Mouse (Mus musculus): Measurements from ENCODE around the gene Maml2. TPM values are rescaled to one million over a fixed set of nuclear protein-coding genes. Genes with fewer than 3 reads are reported as not detected.

The Maml2 gene
- polyA plus RNA-seq, 1 experiment from 2014 or later: 12.5 TPM

DNA sequence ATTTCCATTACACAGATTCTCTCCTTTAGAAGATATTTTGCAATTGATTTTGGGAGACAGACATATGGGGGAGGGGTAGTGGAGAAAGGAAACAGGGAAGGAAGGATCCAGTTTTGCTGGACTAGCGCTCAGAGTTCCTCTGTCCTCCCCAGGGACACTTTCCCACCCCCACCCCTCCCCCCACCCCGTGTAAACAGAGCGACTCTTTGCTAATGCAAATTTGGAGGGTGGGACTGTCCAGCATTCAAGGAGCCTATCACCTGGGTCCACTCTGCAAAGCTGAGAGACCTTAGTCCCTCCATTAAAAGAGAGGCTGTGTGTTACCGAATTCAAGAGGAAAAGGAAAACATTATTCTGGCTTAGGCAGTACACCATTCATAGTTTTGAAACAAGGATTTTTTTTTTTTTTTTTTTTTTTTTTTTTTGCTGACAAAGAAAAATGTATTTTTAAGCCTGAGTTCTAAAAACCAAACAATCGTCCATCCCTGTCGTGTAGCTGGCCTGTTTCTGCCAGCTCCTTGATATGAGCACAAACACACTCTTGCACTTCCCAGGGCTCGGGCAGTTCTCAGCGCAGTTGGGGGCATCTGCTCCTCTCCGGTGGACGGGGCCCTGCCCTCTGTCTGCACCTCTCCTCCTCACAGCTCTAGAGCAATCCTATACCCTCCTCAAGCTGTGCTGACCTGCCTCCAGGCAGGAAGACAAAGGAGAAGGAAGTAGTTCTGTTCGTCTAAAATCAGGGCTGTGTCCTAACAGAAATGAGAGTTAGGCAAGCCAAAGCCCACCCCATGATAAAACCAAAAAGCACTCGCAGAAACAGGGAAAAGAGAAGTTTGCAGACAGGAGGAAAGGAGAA, 364.2 kb downstream of the Maml2 start:
- WGBS: 4% methylated on average over 12 of the region's 12 CpGs
- peak; percentile 71; the same call in 1 of the 2 replicates for ATAC-seq (ENCODE audit: insufficient number of reproducible peaks, insufficient read depth, low FRiP score, low TSS enrichment, low read depth)
- Histone ChIP-seq H3K4me3 (replicated peaks) (no peak overlapping the region), H3K27me3 (no peaks in the 10 kb centered on the region), H3K9me3 (no peaks in the 10 kb centered on the region), H3K36me3 (no peaks in the 10 kb centered on the region), H3K27ac (0 out of 2 replicates have a peak overlapping the region, but pooled peaks have one; percentile 64), H3K4me1 (replicated peaks) (peaks cover 14% of the 10 kb centered on the region), H3K4me2 (peak overlapping the region; percentile 43), H3K9ac (replicated peaks) (0 out of 2 replicates have a peak overlapping the region, but pooled peaks have one; percentile 19)

DNA sequence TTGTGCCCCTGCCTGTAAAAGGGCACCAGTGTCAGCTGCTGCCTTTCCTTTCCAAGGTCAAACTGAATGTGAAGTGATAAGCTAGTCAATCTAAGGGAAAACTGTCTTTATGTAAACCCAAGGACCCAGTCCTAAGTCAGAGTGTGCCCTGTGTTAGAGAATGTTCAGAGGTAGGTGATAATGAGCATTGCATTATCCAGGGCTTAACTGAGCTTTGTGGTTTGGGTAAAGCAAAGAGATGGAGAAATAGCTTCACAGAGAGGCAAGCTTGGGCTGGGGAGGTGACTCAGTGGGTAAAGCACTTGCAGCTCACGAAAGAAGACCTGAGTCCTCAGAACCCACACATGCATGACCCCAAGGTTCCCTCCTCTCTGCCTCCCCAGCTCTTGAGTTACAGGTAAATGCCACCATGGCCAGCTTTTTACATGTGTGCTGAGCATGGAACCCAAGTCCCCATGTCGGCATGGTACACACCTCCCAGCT, 367.8 kb downstream of the Maml2 start:
- no peak overlapping the region for H3K4me3 ChIP-seq (replicated peaks)
- WGBS: 73% methylated on average over 2 of the region's 2 CpGs
- H3K36me3 ChIP-seq: no peaks in the 10 kb centered on the region
- no peak overlapping the region for H3K27ac ChIP-seq
- H3K9me3 ChIP-seq: no peaks in the 10 kb centered on the region
- no peak for ATAC-seq (ENCODE audit: insufficient number of reproducible peaks, insufficient read depth, low FRiP score, low TSS enrichment, low read depth)
- no peaks in the 10 kb centered on the region for H3K27me3 ChIP-seq
- no peak overlapping the region for H3K9ac ChIP-seq (replicated peaks)
- no peak overlapping the region for H3K4me2 ChIP-seq
- H3K4me1 ChIP-seq (replicated peaks): peaks cover 14% of the 10 kb centered on the region

DNA sequence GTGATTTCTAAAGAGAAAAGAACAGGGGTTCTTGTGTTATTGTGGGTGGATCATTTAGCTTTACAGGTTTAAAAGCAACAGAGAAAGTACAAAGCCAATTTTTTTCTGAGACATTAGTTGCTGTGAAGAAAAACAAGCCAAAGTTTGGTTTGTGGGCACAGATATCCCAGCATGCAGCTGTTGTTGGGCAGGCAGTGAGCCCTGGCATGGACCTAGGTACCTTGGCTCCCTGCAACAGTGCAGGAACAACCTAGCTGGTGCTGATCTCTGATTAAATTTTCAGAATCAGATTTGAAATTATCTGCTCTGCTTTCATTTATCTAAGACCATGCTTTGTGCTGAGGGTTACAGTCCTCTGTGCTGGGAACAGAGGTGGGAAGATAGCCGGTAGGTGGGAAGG, 370.2 kb downstream of the Maml2 start:
- Histone ChIP-seq H3K36me3 (no peaks in the 10 kb centered on the region), H3K4me3 (replicated peaks) (no peak overlapping the region), H3K27me3 (no peaks in the 10 kb centered on the region), H3K9ac (replicated peaks) (no peak overlapping the region), H3K4me2 (no peak overlapping the region), H3K27ac (no peak overlapping the region), H3K4me1 (replicated peaks) (no peaks in the 10 kb centered on the region), H3K9me3 (no peaks in the 10 kb centered on the region)
- WGBS: 87% methylated on average over 1 of the region's 1 CpGs
- ATAC-seq (ENCODE audit: insufficient number of reproducible peaks, insufficient read depth, low FRiP score, low TSS enrichment, low read depth): no peak

DNA sequence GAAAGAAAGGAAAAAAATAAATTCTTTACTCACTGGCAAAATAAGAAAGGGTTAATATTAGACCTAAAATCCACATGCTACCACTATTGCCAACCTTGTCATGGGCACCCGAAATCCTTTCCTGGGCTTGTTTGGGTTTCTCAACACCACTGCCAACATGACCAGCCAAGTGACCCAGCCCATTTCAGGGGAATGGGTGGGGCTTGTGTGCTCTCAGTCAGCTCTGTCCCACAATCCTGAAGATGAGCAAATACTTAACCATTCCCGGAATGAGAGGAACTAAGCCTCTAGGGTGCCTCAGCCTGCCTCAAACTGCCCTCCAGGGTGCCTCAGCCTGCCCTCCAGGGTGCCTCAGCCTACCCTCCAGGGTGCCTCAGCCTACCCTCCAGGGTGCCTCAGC, 371.0 kb downstream of the Maml2 start:
- Histone ChIP-seq H3K4me1 (replicated peaks) (no peaks in the 10 kb centered on the region), H3K4me3 (replicated peaks) (no peak overlapping the region), H3K36me3 (no peaks in the 10 kb centered on the region), H3K27ac (no peak overlapping the region), H3K4me2 (no peak overlapping the region), H3K27me3 (no peaks in the 10 kb centered on the region), H3K9ac (replicated peaks) (no peak overlapping the region), H3K9me3 (no peaks in the 10 kb centered on the region)
- ATAC-seq (ENCODE audit: insufficient number of reproducible peaks, insufficient read depth, low FRiP score, low TSS enrichment, low read depth): no peak
- WGBS: 84% methylated on average over 2 of the region's 2 CpGs

DNA sequence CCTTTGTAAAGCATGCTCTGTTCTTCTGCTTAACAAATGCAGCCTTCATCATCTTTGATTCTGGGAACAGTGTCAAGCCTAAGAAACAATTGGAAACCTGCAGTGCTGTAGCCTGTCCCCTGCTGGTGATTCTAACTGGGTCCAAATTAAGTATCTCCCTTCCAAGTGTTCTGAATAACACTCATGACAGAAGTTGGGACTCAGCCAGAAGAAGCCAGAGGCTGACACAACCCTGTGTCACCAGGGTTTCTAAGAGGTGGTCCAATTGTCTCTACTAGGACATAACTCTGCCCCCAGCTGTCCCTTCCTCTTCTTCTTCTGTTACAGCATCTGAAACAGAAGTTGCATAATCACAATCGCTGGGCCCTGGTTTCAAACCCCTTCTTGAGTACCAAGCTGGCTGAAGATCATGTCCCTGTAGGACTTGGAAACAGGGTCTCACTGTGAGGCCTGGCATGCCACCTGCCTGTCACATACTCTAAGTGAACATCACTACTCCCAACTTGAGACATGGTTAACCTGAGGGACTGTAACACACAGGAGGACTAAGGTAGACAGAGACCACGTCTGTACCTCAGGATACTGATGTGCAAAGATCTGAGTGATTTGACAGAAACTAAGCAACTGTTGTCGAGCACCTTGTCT, 373.5 kb downstream of the Maml2 start:
- H3K9me3 ChIP-seq: no peaks in the 10 kb centered on the region
- WGBS: 85% methylated on average over 3 of the region's 3 CpGs
- H3K4me2 ChIP-seq: no peak overlapping the region

DNA sequence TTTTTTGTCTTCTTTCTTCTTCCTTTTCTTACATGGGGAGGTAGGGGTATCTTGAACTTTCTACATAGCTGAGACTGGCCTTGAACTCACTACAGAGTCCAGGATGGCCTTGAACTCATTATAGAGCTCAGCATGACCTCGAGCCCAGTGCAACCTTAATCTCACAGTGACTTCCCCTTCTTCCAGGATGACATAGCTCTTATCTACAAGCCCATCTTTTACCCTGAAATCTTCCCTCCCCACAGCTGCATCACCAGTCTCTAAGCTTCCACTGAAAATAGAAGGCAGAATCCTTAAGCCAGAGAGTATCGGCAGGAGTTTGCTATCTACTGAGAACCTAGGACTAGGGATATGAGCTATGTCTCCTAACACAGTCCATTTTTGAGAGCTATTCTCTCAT, 375.5 kb downstream of the Maml2 start:
- no peaks in the 10 kb centered on the region for H3K36me3 ChIP-seq
- H3K4me1 ChIP-seq (replicated peaks): no peaks in the 10 kb centered on the region
- no peak for ATAC-seq (ENCODE audit: insufficient number of reproducible peaks, insufficient read depth, low FRiP score, low TSS enrichment, low read depth)
- no peaks in the 10 kb centered on the region for H3K27me3 ChIP-seq
- H3K4me2 ChIP-seq: no peak overlapping the region
- H3K9ac ChIP-seq (replicated peaks): no peak overlapping the region
- H3K4me3 ChIP-seq (replicated peaks): no peak overlapping the region
- H3K9me3 ChIP-seq: no peaks in the 10 kb centered on the region
- H3K27ac ChIP-seq: no peak overlapping the region
- 85% methylated on average over 2 of the region's 2 CpGs for WGBS

More for the DNA sequence above, 373.5 kb downstream of the Maml2 start:
- Histone ChIP-seq H3K4me3 (replicated peaks) (no peak overlapping the region), H3K4me1 (replicated peaks) (no peaks in the 10 kb centered on the region), H3K36me3 (no peaks in the 10 kb centered on the region), H3K27me3 (no peaks in the 10 kb centered on the region), H3K9ac (replicated peaks) (no peak overlapping the region), H3K27ac (no peak overlapping the region)
- ATAC-seq (ENCODE audit: insufficient number of reproducible peaks, insufficient read depth, low FRiP score, low TSS enrichment, low read depth): no peak

DNA sequence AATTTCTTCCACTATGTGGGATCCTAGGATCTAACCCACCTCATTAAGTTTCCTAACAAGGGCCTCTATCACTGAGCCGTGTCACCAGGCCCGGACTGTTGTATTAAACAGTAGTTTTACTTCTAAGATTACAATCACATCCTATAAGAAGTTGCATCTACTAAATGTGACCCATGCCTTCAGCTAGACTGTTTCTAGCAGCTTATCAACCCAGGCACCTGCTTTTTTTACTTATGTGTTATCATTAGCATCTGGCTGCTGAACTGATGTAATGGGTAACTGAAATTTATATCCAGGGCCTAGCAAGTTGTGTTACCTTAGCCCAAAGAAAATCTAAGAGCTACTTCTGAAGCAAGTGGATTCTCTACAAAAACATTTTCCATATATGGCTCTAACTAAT, 380.3 kb downstream of the Maml2 start:
- 84% methylated on average over 2 of the region's 2 CpGs for WGBS
- H3K27ac ChIP-seq: no peak overlapping the region
- H3K9me3 ChIP-seq: no peaks in the 10 kb centered on the region
- H3K4me3 ChIP-seq (replicated peaks): no peak overlapping the region
- H3K4me2 ChIP-seq: no peak overlapping the region
- no peaks in the 10 kb centered on the region for H3K27me3 ChIP-seq
- H3K9ac ChIP-seq (replicated peaks): no peak overlapping the region
- no peak for ATAC-seq (ENCODE audit: insufficient number of reproducible peaks, insufficient read depth, low FRiP score, low TSS enrichment, low read depth)
- H3K36me3 ChIP-seq: no peaks in the 10 kb centered on the region
- H3K4me1 ChIP-seq (replicated peaks): peaks cover 6% of the 10 kb centered on the region

DNA sequence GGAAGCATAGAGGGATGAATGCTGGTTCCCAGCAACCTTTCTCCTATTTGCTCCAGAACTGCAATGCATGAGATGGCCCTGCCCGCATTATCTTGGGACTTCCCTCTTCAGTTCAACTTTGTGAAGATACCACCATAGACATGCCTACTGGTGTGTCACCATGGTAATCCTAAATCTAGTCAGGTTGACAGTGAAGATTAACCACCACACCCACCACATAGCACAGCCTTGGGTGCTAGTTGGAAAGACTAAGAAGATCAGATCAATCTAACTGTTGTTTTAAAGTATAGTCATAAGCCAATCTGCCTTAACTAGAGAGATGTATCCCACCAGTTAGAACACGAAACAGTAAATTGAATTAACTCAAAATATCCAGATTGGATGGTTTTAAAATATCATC, 381.9 kb downstream of the Maml2 start:
- WGBS: 91% methylated on average over 2 of the region's 2 CpGs
- H3K9me3 ChIP-seq: no peaks in the 10 kb centered on the region
- peaks cover 6% of the 10 kb centered on the region for H3K4me1 ChIP-seq (replicated peaks)
- no peak overlapping the region for H3K4me2 ChIP-seq
- H3K27ac ChIP-seq: no peak overlapping the region
- no peaks in the 10 kb centered on the region for H3K36me3 ChIP-seq
- H3K27me3 ChIP-seq: no peaks in the 10 kb centered on the region
- H3K4me3 ChIP-seq (replicated peaks): no peak overlapping the region
- no peak for ATAC-seq (ENCODE audit: insufficient number of reproducible peaks, insufficient read depth, low FRiP score, low TSS enrichment, low read depth)
- no peak overlapping the region for H3K9ac ChIP-seq (replicated peaks)

DNA sequence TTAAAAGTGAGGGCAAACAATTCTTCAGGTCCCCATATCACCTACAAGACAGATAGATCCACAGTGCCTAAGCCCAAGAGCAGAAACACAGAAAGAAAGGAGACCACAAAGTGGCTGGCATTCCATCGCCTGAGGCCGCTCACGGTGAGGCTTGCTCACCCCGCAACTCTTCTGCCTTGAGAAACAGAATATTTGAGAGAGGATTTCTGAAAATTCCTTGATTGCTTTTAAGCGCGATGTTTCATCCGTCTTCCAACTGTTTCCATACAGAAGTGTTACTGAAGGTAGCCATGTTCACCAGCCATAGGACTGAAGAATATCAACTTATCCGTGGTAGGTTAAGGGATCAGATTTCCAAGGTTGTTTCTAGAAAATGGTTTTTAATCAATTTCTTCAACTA, 383.4 kb downstream of the Maml2 start:
- Histone ChIP-seq H3K27me3 (no peaks in the 10 kb centered on the region), H3K9ac (replicated peaks) (no peak overlapping the region), H3K27ac (peak overlapping the region; percentile 79), H3K9me3 (no peaks in the 10 kb centered on the region), H3K4me1 (replicated peaks) (peaks cover 6% of the 10 kb centered on the region), H3K4me3 (replicated peaks) (no peak overlapping the region), H3K36me3 (no peaks in the 10 kb centered on the region), H3K4me2 (peak overlapping the region; percentile 43)
- no peak for ATAC-seq (ENCODE audit: insufficient number of reproducible peaks, insufficient read depth, low FRiP score, low TSS enrichment, low read depth)
- WGBS: 84% methylated on average over 8 of the region's 8 CpGs

DNA sequence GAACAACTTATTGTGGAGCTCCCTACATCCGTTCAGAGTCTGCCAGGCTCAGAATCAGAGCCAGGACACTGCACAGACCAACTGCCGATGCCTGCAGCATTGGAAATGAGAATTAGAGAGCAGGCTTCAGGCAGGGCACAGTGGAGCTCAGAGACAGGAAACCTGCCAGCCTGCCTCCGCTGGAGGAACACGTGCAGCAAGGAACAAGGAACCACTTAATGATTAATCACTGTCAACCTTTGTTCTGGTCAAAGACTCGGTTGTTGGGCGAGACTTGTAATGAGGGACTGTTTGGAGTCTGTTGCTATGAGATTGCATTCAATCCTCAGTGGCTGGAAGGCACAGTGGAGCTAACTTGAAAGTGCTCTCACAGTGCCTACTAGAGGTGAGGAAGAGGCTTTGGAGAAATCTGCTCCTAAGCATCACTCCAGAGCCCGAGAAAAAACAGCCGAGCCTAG, 383.9 kb downstream of the Maml2 start:
- Histone ChIP-seq H3K9ac (replicated peaks) (0 out of 2 replicates have a peak overlapping the region, but pooled peaks have one; percentile 12), H3K27ac (peak overlapping the region; percentile 79), H3K36me3 (no peaks in the 10 kb centered on the region), H3K4me1 (replicated peaks) (peaks cover 6% of the 10 kb centered on the region), H3K9me3 (no peaks in the 10 kb centered on the region), H3K27me3 (no peaks in the 10 kb centered on the region), H3K4me3 (replicated peaks) (no peak overlapping the region), H3K4me2 (peak overlapping the region; percentile 43)
- ATAC-seq (ENCODE audit: insufficient number of reproducible peaks, insufficient read depth, low FRiP score, low TSS enrichment, low read depth): 0 out of 2 replicates have a peak, but pooled peaks have one; percentile 37
- WGBS: 7% methylated on average over 8 of the region's 8 CpGs

DNA sequence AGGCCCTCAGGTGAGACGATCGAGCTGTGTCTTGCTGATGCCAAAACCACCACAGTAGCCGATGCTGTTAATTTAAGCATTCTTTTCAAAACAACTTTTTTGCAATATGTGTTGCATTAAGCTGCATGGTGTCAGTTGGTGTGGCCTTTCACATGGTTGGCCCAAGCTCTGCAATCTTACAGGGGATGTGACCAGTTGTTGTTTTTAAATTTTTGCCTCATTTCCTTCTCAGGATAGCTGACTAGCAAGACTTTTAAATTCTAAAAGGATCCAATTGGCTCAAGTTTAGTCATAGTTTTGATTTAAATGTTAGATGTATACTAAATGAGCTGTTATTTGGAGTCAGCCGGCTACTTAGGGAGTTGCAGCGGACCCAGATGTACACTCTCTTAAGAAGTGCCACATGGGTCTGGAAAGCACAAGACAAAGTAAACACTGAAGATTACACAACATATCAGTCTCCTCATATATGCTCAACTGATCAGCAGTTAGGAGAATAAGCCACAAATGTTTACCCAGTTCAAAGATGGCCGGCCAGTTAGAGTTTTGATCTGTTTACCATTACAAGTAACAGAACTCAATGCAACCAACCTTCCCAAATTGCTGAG, 386.7 kb downstream of the Maml2 start:
- Histone ChIP-seq H3K27me3 (no peaks in the 10 kb centered on the region), H3K4me2 (no peak overlapping the region), H3K27ac (no peak overlapping the region), H3K4me1 (replicated peaks) (peaks cover 6% of the 10 kb centered on the region), H3K9ac (replicated peaks) (no peak overlapping the region), H3K4me3 (replicated peaks) (no peak overlapping the region), H3K36me3 (no peaks in the 10 kb centered on the region), H3K9me3 (no peaks in the 10 kb centered on the region)
- ATAC-seq (ENCODE audit: insufficient number of reproducible peaks, insufficient read depth, low FRiP score, low TSS enrichment, low read depth): no peak
- 88% methylated on average over 6 of the region's 6 CpGs for WGBS

Measured in limb, embryonic 12.5 days (tissue).